Mouse (Mus musculus): Measurements from ENCODE around the gene Rmdn3.

Gene Rmdn3

GRCm38 (mm10) chr2:119166901-119167865 is 10.3 kb upstream of the Rmdn3 start, which contains the start of gene Gchfr:
Gene Gchfr, plus strand, starts transcription at chr2:119167773.
- peak; percentile 80 for DNase-seq

- no peak for DNase-seq
Observed at GRCm38 (mm10) chr2:119165401-119165800, 8.6 kb upstream of the Rmdn3 start.

GRCm38 (mm10) chr2:119163999-119164398 is 7.2 kb upstream of the Rmdn3 start:
- DNase-seq = no peak

- no peak for DNase-seq
Observed at GRCm38 (mm10) chr2:119163135-119163534, 6.3 kb upstream of the Rmdn3 start.

GRCm38 (mm10) chr2:119161247-119161646 is 4.4 kb upstream of the Rmdn3 start:
- DNase-seq = peak; percentile 79

GRCm38 (mm10) chr2:119157836-119158235 is 1.0 kb upstream of the Rmdn3 start:
- no peak for DNase-seq

GRCm38 (mm10) chr2:119156081-119156680 is 653 bp downstream of the Rmdn3 start:
- no peak for DNase-seq

GRCm38 (mm10) chr2:119155388-119155787 is 1.4 kb downstream of the Rmdn3 start:
- no peak for DNase-seq

- no peak for DNase-seq
Observed at GRCm38 (mm10) chr2:119154683-119155082, 2.2 kb downstream of the Rmdn3 start.

- no peak for DNase-seq
Observed at GRCm38 (mm10) chr2:119152255-119152654, 4.6 kb downstream of the Rmdn3 start.

GRCm38 (mm10) chr2:119147775-119148174 is 9.1 kb downstream of the Rmdn3 start:
- DNase-seq = no peak

GRCm38 (mm10) chr2:119147160-119147678 is 9.6 kb downstream of the Rmdn3 start:
- DNase-seq = no peak

- no peak for DNase-seq
Observed at GRCm38 (mm10) chr2:119146435-119146834, 10.4 kb downstream of the Rmdn3 start.

GRCm38 (mm10) chr2:119145199-119145598 is 11.6 kb downstream of the Rmdn3 start:
- peak; percentile 19 for DNase-seq

- DNase-seq = no peak
Observed at GRCm38 (mm10) chr2:119136346-119136898, 20.4 kb downstream of the Rmdn3 start.

- DNase-seq = no peak
Observed at GRCm38 (mm10) chr2:119113121-119113925, 43.5 kb downstream of the Rmdn3 start.

GRCm38 (mm10) chr2:119112438-119113112 is 44.3 kb downstream of the Rmdn3 start, which contains the start of gene Rad51:
Gene Rad51, plus strand, starts transcription at chr2:119112793.
- peak; percentile 89 for DNase-seq

GRCm38 (mm10) chr2:119111060-119111459 is 45.8 kb downstream of the Rmdn3 start:
- DNase-seq = no peak

- peak; percentile 32 for DNase-seq
Observed at GRCm38 (mm10) chr2:119108554-119108953, 48.3 kb downstream of the Rmdn3 start.

- no peak for DNase-seq
Observed at GRCm38 (mm10) chr2:119106583-119106982, 50.3 kb downstream of the Rmdn3 start.

- no peak for DNase-seq
Observed at GRCm38 (mm10) chr2:119101552-119101951, 55.3 kb downstream of the Rmdn3 start.
